Mouse (Mus musculus): ENCODE results near the gene Oscp1.

The Oscp1 gene

GRCm38 (mm10) chr4:126110374-126111152 lies 52.2 kb downstream of the Oscp1 start:
- DNase-seq (ENCODE audit: low spot score): peak; percentile 85

GRCm38 (mm10) chr4:126111153-126111549 lies 52.8 kb downstream of the Oscp1 start:
- DNase-seq (ENCODE audit: low spot score): no peak

- no peak for DNase-seq (ENCODE audit: low spot score)
These were observed 54.9 kb downstream of the Oscp1 start for GRCm38 (mm10) chr4:126113243-126113642.

DNA sequence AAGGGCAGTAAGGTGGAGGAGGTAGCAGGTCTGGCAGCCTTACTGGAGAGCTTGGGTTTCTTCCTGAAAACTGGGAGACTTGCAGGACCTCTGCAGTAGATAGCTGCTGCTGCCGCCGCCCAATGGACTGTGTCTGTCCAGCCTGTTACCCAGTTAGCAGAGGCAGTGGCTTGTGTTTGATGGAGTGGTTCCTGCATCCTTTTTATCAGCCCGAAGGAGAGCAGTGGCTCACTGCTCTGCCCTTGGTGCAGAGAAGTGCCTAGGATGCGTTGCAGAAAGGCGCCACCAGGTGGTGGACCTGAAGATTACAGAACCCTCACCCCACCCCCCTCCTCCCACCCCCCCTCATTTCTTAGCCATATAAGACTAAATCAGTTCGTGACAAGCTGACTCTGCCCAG lies 55.6 kb downstream of the Oscp1 start:
- peak; percentile 76 for DNase-seq (ENCODE audit: low spot score)

DNA sequence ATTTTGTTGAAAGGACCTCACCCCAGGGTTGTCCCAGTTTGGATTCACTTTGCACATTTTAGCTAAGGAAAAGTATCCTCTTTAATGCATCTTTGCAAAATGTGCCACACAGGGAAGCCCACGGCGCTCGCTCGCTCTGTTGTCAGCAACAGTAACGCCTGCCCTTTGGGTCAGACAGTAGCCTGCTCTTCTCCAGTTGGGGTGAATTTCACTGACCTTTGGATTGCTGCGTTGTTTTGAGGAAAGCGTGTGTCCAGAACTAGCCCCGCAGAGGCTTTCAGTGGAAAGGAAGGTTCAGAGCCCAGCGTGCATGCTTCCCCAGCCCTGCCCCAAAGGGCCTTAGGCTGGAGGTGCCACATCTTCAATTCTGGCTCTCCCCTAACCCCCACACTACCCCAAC lies 57.0 kb downstream of the Oscp1 start:
- no peak for DNase-seq (ENCODE audit: low spot score)

DNA sequence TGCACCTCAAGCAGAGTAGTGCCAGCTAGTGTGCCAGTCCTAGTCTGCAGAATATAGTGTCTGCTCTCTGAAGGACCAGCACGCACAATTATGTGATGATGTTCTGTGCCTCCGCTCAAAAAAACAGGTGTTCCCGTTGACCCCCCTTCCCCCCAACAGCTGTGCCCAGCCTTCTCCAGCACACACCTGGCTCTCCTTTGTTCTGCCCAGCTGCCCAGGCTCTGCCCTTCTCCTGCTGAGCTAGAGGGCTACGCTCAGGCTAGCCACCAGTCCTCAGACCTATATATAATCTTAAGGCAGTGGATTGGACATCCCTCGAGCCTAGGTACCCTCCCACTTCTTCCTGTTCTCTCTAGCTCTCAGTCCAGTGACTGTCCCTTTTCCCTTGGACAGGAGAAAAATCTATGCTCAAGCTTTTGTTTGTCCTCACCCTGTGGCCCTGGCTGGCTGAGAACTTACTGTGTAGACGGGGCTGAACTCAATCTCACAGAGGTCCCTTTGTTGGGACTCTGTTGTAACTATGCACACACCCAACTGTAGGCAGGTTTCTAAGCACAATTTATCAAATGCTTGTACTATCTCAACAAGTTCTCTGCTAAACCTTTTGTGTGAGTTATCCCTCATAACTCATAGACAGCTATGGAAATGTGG lies 57.6 kb downstream of the Oscp1 start:
- DNase-seq (ENCODE audit: low spot score): no peak

DNA sequence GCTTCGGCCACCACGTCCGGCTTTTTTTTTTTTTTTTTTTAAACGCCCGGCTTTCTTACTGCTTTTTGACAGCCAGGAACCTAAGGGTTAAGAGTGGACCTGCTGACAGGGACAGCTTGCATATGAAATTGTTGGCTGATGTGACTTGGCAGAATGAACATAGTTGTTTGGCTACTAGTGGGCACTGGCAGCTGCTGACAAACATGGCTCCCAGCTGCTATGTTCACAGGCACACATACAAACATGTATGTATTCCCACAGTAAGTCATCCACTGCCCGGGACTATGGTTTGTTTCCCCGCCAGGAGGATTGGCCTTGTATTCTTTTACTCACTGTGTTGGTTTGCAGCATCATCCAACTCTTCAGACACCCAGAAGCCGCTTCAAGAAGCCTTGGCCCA lies 58.8 kb downstream of the Oscp1 start:
- DNase-seq (ENCODE audit: low spot score): no peak

GRCm38 (mm10) chr4:126118651-126119050 lies 60.3 kb downstream of the Oscp1 start:
- DNase-seq (ENCODE audit: low spot score): no peak

DNA sequence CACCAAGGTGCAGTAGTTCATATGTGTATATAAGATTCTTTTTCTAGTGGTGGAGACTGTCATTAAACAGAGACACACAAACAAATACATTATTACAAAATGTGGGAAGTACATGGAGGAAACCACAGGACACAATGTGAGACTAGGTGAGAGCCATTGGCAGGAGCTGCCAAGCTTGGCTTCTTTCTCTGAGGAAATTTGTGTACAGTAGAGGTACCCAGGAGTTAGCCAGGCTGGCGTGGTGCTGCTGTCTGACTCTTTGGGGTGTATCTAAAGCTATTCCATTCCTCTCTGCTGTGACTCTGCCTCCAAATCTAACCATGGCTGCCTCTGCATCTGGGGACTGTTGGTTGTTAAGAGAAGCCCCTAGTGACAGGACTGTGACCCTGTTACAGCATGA lies 60.7 kb downstream of the Oscp1 start:
- DNase-seq (ENCODE audit: low spot score): no peak

- no peak for DNase-seq (ENCODE audit: low spot score)
These were observed 61.7 kb downstream of the Oscp1 start for GRCm38 (mm10) chr4:126120052-126120451.

DNA sequence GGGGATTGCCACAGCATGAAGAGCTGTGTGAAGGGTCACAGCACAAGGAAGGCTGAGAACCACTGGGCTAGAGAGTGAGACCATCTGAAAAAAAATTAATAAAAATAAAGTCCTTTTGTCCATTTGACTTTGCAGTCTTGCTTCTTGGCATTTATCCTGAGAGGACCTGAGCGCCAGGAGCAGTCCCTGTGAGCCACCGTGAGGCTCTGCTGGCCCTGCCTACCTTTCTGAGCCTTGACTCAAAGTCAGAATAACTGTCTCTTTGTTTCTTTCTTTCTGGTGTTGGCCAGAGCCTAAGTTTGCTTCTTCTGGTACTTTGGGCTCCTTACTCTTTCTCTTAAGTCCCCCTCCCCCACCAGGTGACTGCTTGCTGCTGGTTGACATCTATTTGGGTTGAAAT lies 62.1 kb downstream of the Oscp1 start:
- DNase-seq (ENCODE audit: low spot score): no peak

GRCm38 (mm10) chr4:126123309-126124040 lies 65.1 kb downstream of the Oscp1 start:
- DNase-seq (ENCODE audit: low spot score): no peak

- no peak for DNase-seq (ENCODE audit: low spot score)
These were observed 72.1 kb downstream of the Oscp1 start for GRCm38 (mm10) chr4:126130502-126130901.

DNA sequence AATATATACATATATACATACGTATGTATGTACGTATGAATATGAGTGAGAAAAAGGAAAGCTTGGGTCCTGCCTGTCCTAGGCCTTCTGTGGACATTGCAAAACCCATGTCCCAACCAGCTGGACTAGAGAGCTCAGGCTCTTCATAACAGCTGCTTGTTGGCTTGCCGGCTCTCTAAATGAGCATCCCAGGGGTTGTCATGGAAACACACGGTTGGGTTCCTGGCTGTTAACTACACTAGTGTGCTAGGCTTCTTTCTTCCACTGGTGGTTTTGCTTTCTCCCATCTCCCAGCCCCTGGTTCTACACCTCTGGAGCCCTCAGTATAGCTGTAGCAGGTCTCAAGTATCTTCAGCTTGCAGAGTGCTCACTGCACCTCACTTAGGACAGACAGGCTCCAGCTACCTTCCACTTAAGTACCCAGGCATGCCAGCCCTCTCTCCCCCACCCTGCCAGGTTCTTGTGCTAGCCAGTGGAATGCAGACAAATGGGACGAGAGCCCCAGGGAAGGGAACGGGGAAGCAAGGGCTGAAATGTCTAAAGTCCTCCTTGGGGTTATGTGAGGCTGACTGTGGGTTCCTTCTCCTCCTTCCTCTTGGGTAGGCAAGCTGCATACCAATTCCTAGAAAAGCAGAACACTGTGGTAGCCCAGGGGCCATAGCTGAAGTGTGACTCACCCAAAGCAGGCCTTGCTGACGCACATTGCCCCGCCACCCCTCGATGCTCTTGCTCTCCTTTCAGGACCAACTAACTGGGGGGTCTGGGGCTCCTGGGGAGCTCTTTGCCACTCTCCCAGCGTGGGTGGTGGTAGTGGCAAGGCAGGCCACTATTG lies 73.1 kb downstream of the Oscp1 start:
- DNase-seq (ENCODE audit: low spot score): no peak

DNA sequence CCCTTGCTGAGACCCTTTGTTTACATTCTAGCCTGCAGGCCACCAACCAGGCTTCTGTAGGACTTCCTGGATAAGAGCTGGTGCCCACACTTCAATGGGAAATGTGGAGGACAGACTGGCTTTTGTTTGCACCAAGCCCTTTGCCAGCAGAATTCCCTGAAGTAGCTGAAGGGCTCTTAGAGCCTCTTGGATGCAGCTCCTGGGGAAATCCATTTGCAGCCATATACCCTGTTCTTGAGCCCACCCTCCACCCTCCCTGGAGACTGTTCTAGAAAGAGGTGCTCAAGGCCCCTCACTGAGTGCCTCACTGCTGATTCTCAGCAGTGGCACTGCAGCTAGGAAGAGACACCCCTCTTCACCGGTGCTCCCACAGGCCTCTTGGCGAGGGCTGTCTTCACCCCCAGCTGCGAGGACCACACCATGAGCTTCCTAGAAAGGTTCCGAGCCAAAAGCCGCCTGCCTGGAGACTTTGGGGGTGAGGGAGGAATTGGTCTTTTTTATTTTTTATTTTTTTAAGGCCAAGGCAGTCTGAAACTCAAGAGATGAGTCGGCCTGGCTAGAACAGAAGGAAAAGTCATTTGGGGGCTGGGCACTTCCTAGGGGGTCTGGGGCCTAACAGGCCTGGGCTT lies 74.4 kb downstream of the Oscp1 start:
- no peak for DNase-seq (ENCODE audit: low spot score)

DNA sequence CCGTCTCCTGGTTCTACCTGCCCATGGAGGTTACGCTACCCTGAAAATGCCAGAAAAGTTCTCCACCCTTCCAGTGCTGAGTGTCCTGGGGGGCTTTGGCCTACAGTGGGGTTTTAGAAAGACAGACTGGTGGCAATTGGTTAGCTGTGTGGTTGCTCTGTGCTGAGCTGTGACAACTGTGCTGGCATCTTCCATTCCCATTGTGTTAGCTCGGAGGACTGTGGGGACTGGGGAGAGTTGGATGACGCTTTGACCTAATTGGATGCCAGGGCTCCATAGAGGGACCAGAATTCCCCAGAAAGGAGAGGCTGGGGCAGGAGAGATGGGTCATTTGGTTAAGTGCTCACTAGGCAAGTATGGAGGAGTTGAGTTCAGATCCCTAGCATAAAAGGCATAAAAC lies 75.9 kb downstream of the Oscp1 start:
- no peak for DNase-seq (ENCODE audit: low spot score)

DNA sequence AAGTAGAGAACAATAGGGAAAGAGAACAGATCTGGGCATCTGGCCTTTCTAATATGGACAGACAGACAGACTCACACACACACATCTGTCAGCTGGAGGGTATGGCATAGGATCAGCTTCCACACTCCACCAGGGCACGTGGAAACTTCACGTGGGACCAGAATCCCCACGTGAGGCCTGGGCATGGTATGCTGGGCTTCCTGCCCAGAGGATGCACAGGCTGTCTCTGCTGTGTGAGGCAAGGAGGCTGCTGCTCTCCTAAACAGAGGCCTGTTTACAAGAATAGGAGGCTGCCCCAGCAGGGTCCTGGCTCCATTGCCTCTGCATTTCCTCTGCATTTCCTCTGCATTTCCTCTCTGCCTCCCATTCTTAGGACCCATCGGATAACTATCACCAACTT lies 76.3 kb downstream of the Oscp1 start:
- DNase-seq (ENCODE audit: low spot score): no peak

- DNase-seq (ENCODE audit: low spot score): no peak
These were observed 79.4 kb downstream of the Oscp1 start for GRCm38 (mm10) chr4:126137773-126138172.

GRCm38 (mm10) chr4:126141021-126141420 lies 82.7 kb downstream of the Oscp1 start:
- DNase-seq (ENCODE audit: low spot score): no peak
